Comparison of ENCODE assay signal across 8 mouse cellular contexts in genomic region chr14:14481840-14482239, GRCm38 (mm10).
A peak's percentile ranks its signal among the peaks of the same experiment; 100 is the strongest.
DNase-seq lines count a peak whose midpoint lies in the region; ATAC-seq and TF ChIP-seq lines count a peak whose summit lies in the region.

No protein-coding gene starts in this region.

- intact Hi-C loops in heart, adult 2 months (cut with DNase I): loop anchor here (5.0 kb wide), 2 partner anchors 380 to 425 kb away; no protein-coding TSS in a partner anchor

- 43% methylated on average over 1 of the region's 1 CpGs for whole genome bisulfite sequencing in heart, adult 2 months
- 60% methylated on average over 1 of the region's 1 CpGs for WGBS in heart, embryonic 11.5 days (ENCODE audit: insufficient replicate concordance)
- 89% methylated on average over 1 of the region's 1 CpGs for WGBS in thymus, adult 2 months

- H3K27me3 ChIP-seq in heart, adult 2 months (ENCODE audit: control insufficient read depth, insufficient read depth, low read length): no peaks in the 10 kb centered on the region
- no peaks in the 10 kb centered on the region for H3K27me3 ChIP-seq in heart, embryonic 11.5 days (ENCODE audit: control insufficient read depth, insufficient read depth, low read length)
- H3K27me3 ChIP-seq in thymus, adult 2 months (ENCODE audit: control insufficient read depth, insufficient read depth, low read length): no peaks in the 10 kb centered on the region

- H3K9me3 ChIP-seq in heart, embryonic 11.5 days (replicated peaks; ENCODE audit: control insufficient read depth, low read length): no peaks in the 10 kb centered on the region

- no peak overlapping the region for H3K27ac ChIP-seq in heart, adult 2 months
- no peak overlapping the region for H3K27ac ChIP-seq in heart, embryonic 11.5 days (ENCODE audit: low read depth, low read length)
- no peak overlapping the region for H3K27ac ChIP-seq in thymus, adult 2 months (ENCODE audit: control insufficient read depth, insufficient read depth, low read length)

- H3K36me3 ChIP-seq in heart, adult 2 months (ENCODE audit: control insufficient read depth, insufficient read depth, low read length): no peaks in the 10 kb centered on the region
- H3K36me3 ChIP-seq in heart, embryonic 11.5 days (ENCODE audit: control insufficient read depth, insufficient read depth, low read length): no peaks in the 10 kb centered on the region
- no peaks in the 10 kb centered on the region for H3K36me3 ChIP-seq in thymus, adult 2 months (ENCODE audit: control insufficient read depth, insufficient read depth, low read length)

- TF ChIP-seq CTCF in heart, adult 2 months (IDR thresholded peaks at IDR 0.05): peak; percentile 72
- no peak for TF ChIP-seq CTCF in thymus, adult 2 months (IDR thresholded peaks at IDR 0.05; ENCODE audit: borderline replicate concordance, control insufficient read depth, extremely low read depth, insufficient read depth, low read length, poor library complexity)

- H3K9ac ChIP-seq in heart, adult 2 months (ENCODE audit: low read depth, low read length): no peak overlapping the region
- no peak overlapping the region for H3K9ac ChIP-seq in heart, embryonic 11.5 days (ENCODE audit: low read depth, low read length)

- DNase-seq in heart, adult 2 months: no peak
- DNase-seq in thymus, postnatal 0 days (ENCODE audit: low spot score): peak; percentile 35
- no peak for DNase-seq in thymus, adult 2 months
- peak; percentile 43 for DNase-seq in embryo, embryonic 11 days
- DNase-seq in layer of hippocampus, adult 8-10 months (ENCODE audit: low spot score in 2 of 2): peak; percentile 27 to 34
- peak; percentile 9 for DNase-seq in retina, adult 2 months (ENCODE audit: low read depth, low spot score)

- H3K4me2 ChIP-seq in heart, embryonic 11.5 days: no peak overlapping the region

- no peaks in the 10 kb centered on the region for H3K4me1 ChIP-seq in heart, adult 2 months (ENCODE audit: control insufficient read depth, insufficient read depth, low read length)
- no peaks in the 10 kb centered on the region for H3K4me1 ChIP-seq in heart, embryonic 11.5 days (ENCODE audit: control insufficient read depth, insufficient read depth, low read length)
- no peaks in the 10 kb centered on the region for H3K4me1 ChIP-seq in thymus, adult 2 months (replicated peaks; ENCODE audit: control insufficient read depth, insufficient read depth, low read length)

- no peak for ATAC-seq in heart, embryonic 11.5 days (replicated peaks; ENCODE audit: insufficient number of reproducible peaks, low FRiP score, low TSS enrichment)
- no peak for ATAC-seq in erythroid progenitor cell, adult 5-6 weeks (replicated peaks; ENCODE audit: low FRiP score, poor library complexity, severe bottlenecking)

- H3K4me3 ChIP-seq in heart, adult 2 months: no peak overlapping the region
- no peak overlapping the region for H3K4me3 ChIP-seq in heart, embryonic 11.5 days (ENCODE audit: low read depth, low read length)
- H3K4me3 ChIP-seq in thymus, adult 2 months (ENCODE audit: control insufficient read depth, insufficient read depth, low read length): no peak overlapping the region

- TF ChIP-seq POLR2A in heart, adult 2 months (IDR thresholded peaks at IDR 0.05; ENCODE audit: insufficient read depth, low read depth, low read length): no peak
- no peak for TF ChIP-seq POLR2A in thymus, adult 2 months (IDR thresholded peaks at IDR 0.05; ENCODE audit: control insufficient read depth, extremely low read depth, insufficient read depth, low read length, poor library complexity)

- no peak for TF ChIP-seq EP300 in heart, adult 2 months (IDR thresholded peaks at IDR 0.05; ENCODE audit: insufficient read depth, low read depth, low read length)

- no peaks in the 10 kb centered on the region for H3K79me2 ChIP-seq in heart, adult 2 months (replicated peaks; ENCODE audit: control insufficient read depth, insufficient read depth, low read length)

Comparison
In these comparisons a context has a peak if more than half of its experiments do, and no peak if none do; other contexts are left out.
1. DNase-seq: peak in thymus, postnatal 0 days (single experiment), embryo, embryonic 11 days (single experiment), layer of hippocampus, adult 8-10 months (2 of 2) and retina, adult 2 months (single experiment); none in heart, adult 2 months (0 of 2) and thymus, adult 2 months (single experiment).